Mouse (Mus musculus): ENCODE results near the gene Psmg1. TPM values are rescaled to one million over a fixed set of nuclear protein-coding genes. Genes with fewer than 3 reads are reported as not detected.

The Psmg1 gene
- polyA plus RNA-seq, 1 experiment from 2014 or later, result 86.8 TPM

Small RNAs within 50 kb of the gene (microRNA-seq; reads per million reads assigned to microRNA genes)
- not detected for gene Gm27833

Other genes starting within 250 kb of the Psmg1 start
- 215 and 223 TPM in 2 replicates for gene Brwd1, start 91.6 kb upstream of the Psmg1 start, polyA plus RNA-seq (2014; fragmentation: Nextera tagmentation; extraction: Ambion mirVana)
- gene Hmgn1, start 136.8 kb upstream of the Psmg1 start, polyA plus RNA-seq (2014; fragmentation: Nextera tagmentation; extraction: Ambion mirVana), result 732 and 792 TPM in 2 replicates
- 115 and 124 TPM in 2 replicates for gene Wrb, start 154.4 kb upstream of the Psmg1 start, polyA plus RNA-seq (2014; fragmentation: Nextera tagmentation; extraction: Ambion mirVana)
- gene Lca5l, start 201.3 kb upstream of the Psmg1 start, polyA plus RNA-seq (2014; fragmentation: Nextera tagmentation; extraction: Ambion mirVana), result 1.1 and 1.6 TPM in 2 replicates
- 3.5 and 4.4 TPM in 2 replicates for gene Sh3bgr, start 209.5 kb upstream of the Psmg1 start, polyA plus RNA-seq (2014; fragmentation: Nextera tagmentation; extraction: Ambion mirVana)
- gene B3galt5, start 244.8 kb upstream of the Psmg1 start, polyA plus RNA-seq (2014; fragmentation: Nextera tagmentation; extraction: Ambion mirVana), result 0.41 and 0.76 TPM in 2 replicates